Mouse (Mus musculus): ENCODE results near the gene Gga2.

DNA sequence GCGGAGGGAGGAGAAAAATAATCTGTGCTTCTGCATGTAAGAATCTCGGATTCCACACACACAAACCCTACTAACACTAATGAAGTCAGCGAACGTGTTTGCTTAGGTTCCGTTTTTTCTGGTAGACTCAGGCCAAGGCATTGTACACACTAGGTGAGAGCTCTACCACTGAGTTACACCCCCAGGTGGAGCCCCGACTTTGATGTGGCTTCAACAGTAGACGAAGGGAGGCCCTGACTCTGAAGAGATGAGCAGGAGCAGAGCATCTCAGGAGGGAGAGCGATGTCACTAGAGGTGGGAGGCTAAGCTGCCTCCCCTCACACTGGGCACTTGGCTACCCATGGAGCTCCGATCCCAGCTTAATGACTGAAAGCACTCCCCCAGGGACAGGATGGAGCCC is 52.2 kb downstream of the Gga2 start:
- TF ChIP-seq POLR2A (IDR thresholded peaks at IDR 0.05; ENCODE audit: insufficient read depth, low read depth, low read length) (no peak), CTCF (IDR thresholded peaks at IDR 0.05; ENCODE audit: insufficient read depth, low read depth, low read length) (no peak)
